Mouse (Mus musculus) neural tube, embryonic 11.5 days (tissue): ENCODE data around the gene Notum. TPM values are rescaled to one million over a fixed set of nuclear protein-coding genes. Genes with fewer than 3 reads are reported as not detected.

ENCODE experiments used
- ATAC-seq: fragments of 200-750 bp; cut with Nextera tagmentation; 2 replicates; pipeline ENCODE4 v1.8.0; 2017; ENCODE audit warnings: moderate number of reproducible peaks, mild to moderate bottlenecking, moderate TSS enrichment, moderate library complexity; ENCODE audit not compliant: insufficient read depth, low FRiP score, low TSS enrichment
- DNase-seq: peaks from one replicate; pipeline ENCODE4 v3.0.0-alpha.2; 2015; ENCODE audit warnings: low spot score
- H3K27ac ChIP-seq: fragments of 300-500 bp; sonication (generic); 2 replicates; pipeline ENCODE4 v1.5.1; 2014; ENCODE audit warnings: low read depth, mild to moderate bottlenecking, low read length
- H3K27me3 ChIP-seq: fragments of 300-500 bp; sonication (generic); 2 replicates; pipeline ENCODE4 v1.6.1; 2014; ENCODE audit warnings: mild to moderate bottlenecking, low read length, mixed read lengths; ENCODE audit not compliant: control insufficient read depth, insufficient read depth
- H3K36me3 ChIP-seq: fragments of 300-500 bp; sonication (generic); 2 replicates; pipeline ENCODE4 v1.6.1; 2014; ENCODE audit warnings: mild to moderate bottlenecking, low read length, moderate library complexity, mixed read lengths; ENCODE audit not compliant: control insufficient read depth, insufficient read depth
- H3K4me1 ChIP-seq: fragments of 300-500 bp; sonication (generic); 2 replicates; pipeline ENCODE4 v1.6.1; 2014; ENCODE audit warnings: low read length, mixed read lengths; ENCODE audit not compliant: control insufficient read depth, insufficient read depth
- H3K4me2 ChIP-seq: fragments of 300-500 bp; sonication (generic); 2 replicates; pipeline ENCODE4 v1.6.1; 2014; ENCODE audit warnings: low read depth, mild to moderate bottlenecking, moderate library complexity
- H3K4me3 ChIP-seq: fragments of 300-500 bp; sonication (generic); 2 replicates; pipeline ENCODE4 v1.5.1; 2014; ENCODE audit warnings: low read depth, low read length
- H3K9ac ChIP-seq: fragments of 300-500 bp; sonication (generic); 2 replicates; pipeline ENCODE4 v1.6.1; 2014; ENCODE audit warnings: mild to moderate bottlenecking, low read length
- H3K9me3 ChIP-seq: fragments of 300-500 bp; sonication (generic); 2 replicates; pipeline ENCODE4 v1.6.1; 2016; ENCODE audit warnings: low read length; ENCODE audit not compliant: control insufficient read depth
- WGBS: fragments of 180-500 bp; shearing (Covaris S2); extraction: QIAGEN DNeasy Blood & Tissue Kit; methylation state at CpG from one replicate; pipeline ENCODE4 v1.1.7; 2014; 5-methylcytosine and 5-hydroxymethylcytosine counted together
- polyA plus RNA-seq: library from polyadenylated mRNA; unstranded; fragments of >200 nt; fragmentation: Nextera tagmentation; extraction: Ambion mirVana; gene quantifications from 2 replicates; pipeline ENCODE4 v1.2.1, GENCODE M21; 2014

The Notum gene
- polyA plus RNA-seq, 1 experiment from 2014 or later = 2.6 TPM

GRCm38 (mm10) chr11:120620195-120620594 is 40.8 kb downstream of the Notum start:
- Histone ChIP-seq H3K4me2 (no peak overlapping the region), H3K4me1 (peaks cover 16% of the 10 kb centered on the region), H3K9ac (no peak overlapping the region), H3K4me3 (no peak overlapping the region), H3K27me3 (no peaks in the 10 kb centered on the region), H3K9me3 (no peaks in the 10 kb centered on the region), H3K27ac (no peak overlapping the region), H3K36me3 (peaks cover 12% of the 10 kb centered on the region)
- no peak for DNase-seq
- WGBS = 97% methylated on average over 14 of the region's 14 CpGs
- ATAC-seq = no peak

- no peak for ATAC-seq
- H3K4me2 ChIP-seq = no peak overlapping the region
- H3K27ac ChIP-seq = no peak overlapping the region
- DNase-seq = no peak
- H3K4me1 ChIP-seq = peaks cover 11% of the 10 kb centered on the region
- H3K27me3 ChIP-seq = no peaks in the 10 kb centered on the region
- WGBS = 94% methylated on average over 25 of the region's 25 CpGs
- H3K9ac ChIP-seq = no peak overlapping the region
- H3K4me3 ChIP-seq = no peak overlapping the region
- H3K36me3 ChIP-seq = peaks cover 12% of the 10 kb centered on the region
- no peaks in the 10 kb centered on the region for H3K9me3 ChIP-seq
Observed at GRCm38 (mm10) chr11:120618619-120619535, 42.1 kb downstream of the Notum start.

- Histone ChIP-seq H3K4me1 (peaks cover 9% of the 10 kb centered on the region), H3K9me3 (no peaks in the 10 kb centered on the region), H3K36me3 (peaks cover 12% of the 10 kb centered on the region), H3K4me3 (peak within 1 kb of the TSS; percentile 81), H3K27me3 (no peaks in the 10 kb centered on the region), H3K4me2 (peak within 1 kb of the TSS; percentile 94), H3K9ac (peak within 1 kb of the TSS; percentile 80), H3K27ac (peak within 1 kb of the TSS; percentile 60; the same call in 1 of the 2 replicates)
- ATAC-seq (peak; percentile 93), DNase-seq (peak; percentile 93)
- under 1% methylated on average over 56 of the region's 56 CpGs for WGBS
Observed at GRCm38 (mm10) chr11:120617519-120618112, 43.4 kb downstream of the Notum start, which contains the start of gene Pcyt2. TSS of gene Pcyt2 (minus strand) at chr11:120617936.

GRCm38 (mm10) chr11:120616617-120617294 is 44.2 kb downstream of the Notum start:
- WGBS = 62% methylated on average over 4 of the region's 4 CpGs

GRCm38 (mm10) chr11:120615606-120616203 is 45.3 kb downstream of the Notum start:
- ATAC-seq (no peak), DNase-seq (no peak)
- H3K36me3 ChIP-seq = peaks cover 16% of the 10 kb centered on the region
- H3K4me1 ChIP-seq = peaks cover 9% of the 10 kb centered on the region
- H3K4me2 ChIP-seq = no peak overlapping the region
- peak overlapping the region; percentile 18 for H3K9ac ChIP-seq
- no peaks in the 10 kb centered on the region for H3K27me3 ChIP-seq
- WGBS = 96% methylated on average over 11 of the region's 11 CpGs
- H3K4me3 ChIP-seq = no peak overlapping the region
- no peaks in the 10 kb centered on the region for H3K9me3 ChIP-seq
- no peak overlapping the region for H3K27ac ChIP-seq

More at GRCm38 (mm10) chr11:120616617-120617294, 44.2 kb downstream of the Notum start:
- DNase-seq (no peak), ATAC-seq (no peak)
- Histone ChIP-seq H3K4me3 (peak overlapping the region; percentile 81), H3K27ac (0 out of 2 replicates have a peak overlapping the region, but pooled peaks have one; percentile 60), H3K9me3 (no peaks in the 10 kb centered on the region), H3K9ac (peak overlapping the region; percentile 80), H3K4me2 (peak overlapping the region; percentile 94), H3K36me3 (peaks cover 12% of the 10 kb centered on the region), H3K27me3 (no peaks in the 10 kb centered on the region), H3K4me1 (peaks cover 9% of the 10 kb centered on the region)

GRCm38 (mm10) chr11:120615167-120615566 is 45.8 kb downstream of the Notum start:
- no peak overlapping the region for H3K4me2 ChIP-seq
- H3K27ac ChIP-seq = no peak overlapping the region
- no peak overlapping the region for H3K9ac ChIP-seq
- H3K27me3 ChIP-seq = no peaks in the 10 kb centered on the region
- ATAC-seq = no peak
- H3K36me3 ChIP-seq = peaks cover 15% of the 10 kb centered on the region
- no peak overlapping the region for H3K4me3 ChIP-seq
- peaks cover 9% of the 10 kb centered on the region for H3K4me1 ChIP-seq
- no peaks in the 10 kb centered on the region for H3K9me3 ChIP-seq
- 91% methylated on average over 6 of the region's 6 CpGs for WGBS
- no peak for DNase-seq

GRCm38 (mm10) chr11:120613976-120614375 is 47.0 kb downstream of the Notum start:
- DNase-seq (no peak), ATAC-seq (no peak)
- Histone ChIP-seq H3K36me3 (peaks cover 14% of the 10 kb centered on the region), H3K27me3 (no peaks in the 10 kb centered on the region), H3K9ac (no peak overlapping the region), H3K9me3 (no peaks in the 10 kb centered on the region), H3K27ac (no peak overlapping the region), H3K4me1 (peaks cover 9% of the 10 kb centered on the region), H3K4me2 (no peak overlapping the region), H3K4me3 (no peak overlapping the region)
- WGBS = 88% methylated on average over 8 of the region's 8 CpGs

GRCm38 (mm10) chr11:120613481-120613972 is 47.4 kb downstream of the Notum start:
- no peak for DNase-seq
- peaks cover 13% of the 10 kb centered on the region for H3K4me1 ChIP-seq
- no peaks in the 10 kb centered on the region for H3K9me3 ChIP-seq
- H3K36me3 ChIP-seq = peaks cover 11% of the 10 kb centered on the region
- ATAC-seq = no peak
- H3K4me3 ChIP-seq = no peak overlapping the region
- 88% methylated on average over 10 of the region's 10 CpGs for WGBS
- no peak overlapping the region for H3K9ac ChIP-seq
- no peak overlapping the region for H3K4me2 ChIP-seq
- H3K27me3 ChIP-seq = no peaks in the 10 kb centered on the region
- H3K27ac ChIP-seq = no peak overlapping the region
